In the genomic region with DNA sequence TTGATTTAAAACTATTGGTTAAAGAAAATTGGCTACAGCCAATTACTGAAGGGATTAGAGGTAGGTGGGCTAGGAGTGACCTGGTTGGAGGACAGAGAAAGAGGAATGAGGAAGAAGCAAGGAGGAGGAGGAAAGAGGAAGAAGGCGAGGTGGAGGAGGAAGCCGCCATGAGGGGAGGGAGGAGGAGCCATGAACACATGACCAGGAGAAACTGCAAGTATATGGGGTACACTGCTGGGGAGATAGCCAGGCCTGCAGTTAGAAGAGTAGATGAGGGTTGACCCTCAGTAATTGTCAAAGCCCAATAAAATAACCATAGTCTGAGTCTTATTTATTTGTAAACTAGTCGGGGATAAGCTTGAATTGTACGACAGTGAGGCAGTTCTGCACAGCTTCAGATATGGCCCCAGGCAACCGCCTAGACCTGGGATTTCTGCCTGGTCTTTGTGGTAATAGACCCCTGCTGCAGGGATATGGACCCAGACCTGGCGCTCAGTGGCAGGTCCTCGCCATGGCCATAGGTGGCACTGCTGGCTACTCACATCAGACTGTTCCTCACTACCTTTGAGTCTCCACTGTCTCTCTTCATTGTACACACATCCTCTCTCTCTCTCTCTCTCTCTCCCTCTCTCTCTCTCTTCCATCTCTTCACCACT, we compare ENCODE assay signal across 17 mouse cellular contexts. TPM values are rescaled to one million over a fixed set of nuclear protein-coding genes. Genes with fewer than 3 reads are reported as not detected.
DNase-seq lines count a peak whose midpoint lies in the region; ATAC-seq and TF ChIP-seq lines count a peak whose summit lies in the region.
"Had no signal": no experiment of that assay in that cellular context is flagged by ENCODE, and none has a peak within 500 bp of the region (broad histone marks: within the 10 kb centered on the region; RNA-seq: fewer than 3 reads in every experiment).

No protein-coding gene starts in this region.

- 84% methylated on average over 7 of the region's 7 CpGs for WGBS in embryonic facial prominence, embryonic 12.5 days
- WGBS in embryonic facial prominence, embryonic 10.5 days: 85% methylated on average over 7 of the region's 7 CpGs
- WGBS in midbrain, embryonic 10.5 days: 84% methylated on average over 7 of the region's 7 CpGs

- H3K4me2 ChIP-seq in embryonic facial prominence, embryonic 12.5 days (replicated peaks): no peak overlapping the region
- H3K4me2 ChIP-seq: lung, embryonic 15.5 days; midbrain, embryonic 12.5 days had no signal

- H3K4me3 ChIP-seq in embryonic facial prominence, embryonic 12.5 days: no peak overlapping the region
- no peak overlapping the region for H3K4me3 ChIP-seq in embryonic facial prominence, embryonic 10.5 days
- peak overlapping the region; percentile 74 to 92 for H3K4me3 ChIP-seq in ES-E14 (ENCODE audit: insufficient read depth in 1 of 2, low read depth in 1 of 2, low read length in 2 of 2, poor library complexity in 1 of 2, severe bottlenecking in 1 of 2)
- H3K4me3 ChIP-seq in midbrain, embryonic 10.5 days: no peak overlapping the region
- H3K4me3 ChIP-seq: midbrain, embryonic 12.5 days had no signal

- no peaks in the 10 kb centered on the region for H3K36me3 ChIP-seq in embryonic facial prominence, embryonic 12.5 days
- no peaks in the 10 kb centered on the region for H3K36me3 ChIP-seq in embryonic facial prominence, embryonic 10.5 days (replicated peaks)
- H3K36me3 ChIP-seq in ES-E14 (ENCODE audit: control insufficient read depth, insufficient read depth, low read length, poor library complexity, severe bottlenecking): no peaks in the 10 kb centered on the region
- no peaks in the 10 kb centered on the region for H3K36me3 ChIP-seq in midbrain, embryonic 10.5 days
- H3K36me3 ChIP-seq: lung, embryonic 15.5 days; midbrain, embryonic 12.5 days; stomach, embryonic 15.5 days had no signal

- no peak for DNase-seq in embryonic facial prominence, embryonic 10.5 days (ENCODE audit: low spot score)
- peak; percentile 74 for DNase-seq in ES-E14 (ENCODE audit: low read depth, low spot score)
- DNase-seq in naive thymus-derived CD4-positive, alpha-beta T cell, adult 2 months (ENCODE audit: low read depth): peak; percentile 15
- no peak for DNase-seq in ovary, postnatal 14 days (ENCODE audit: low spot score)
- DNase-seq in Muller cell, postnatal 12 days (ENCODE audit: inconsistent ontology term): no peak
- DNase-seq in midbrain, embryonic 10.5 days (ENCODE audit: low spot score): no peak
- DNase-seq: cerebellum, adult 8-10 months; gastrocnemius, postnatal 10 days; kidney, adult 11 months; right cerebral cortex, postnatal 4 days had no signal

- H3K27ac ChIP-seq in embryonic facial prominence, embryonic 12.5 days: no peak overlapping the region
- H3K27ac ChIP-seq in embryonic facial prominence, embryonic 10.5 days (replicated peaks): no peak overlapping the region
- peak overlapping the region; percentile 70; the same call in 1 of the 2 replicates for H3K27ac ChIP-seq in ES-E14 (ENCODE audit: insufficient read depth, low read depth, low read length, poor library complexity, severe bottlenecking)
- no peak overlapping the region for H3K27ac ChIP-seq in midbrain, embryonic 10.5 days (replicated peaks)
- H3K27ac ChIP-seq: lung, embryonic 15.5 days; midbrain, embryonic 12.5 days; stomach, embryonic 15.5 days had no signal

- no peak overlapping the region for H3K9ac ChIP-seq in embryonic facial prominence, embryonic 12.5 days
- peak overlapping the region; percentile 77; the same call in 1 of the 2 replicates for H3K9ac ChIP-seq in ES-E14 (ENCODE audit: insufficient read depth, low read depth, low read length, poor library complexity, severe bottlenecking)
- H3K9ac ChIP-seq: lung, embryonic 15.5 days; midbrain, embryonic 12.5 days; stomach, embryonic 15.5 days had no signal

- H3K27me3 ChIP-seq in embryonic facial prominence, embryonic 12.5 days: no peaks in the 10 kb centered on the region
- 0 out of 2 replicates have a peak, but pooled peaks cover 4% of the 10 kb centered on the region for H3K27me3 ChIP-seq in embryonic facial prominence, embryonic 10.5 days (replicated peaks; ENCODE audit: low read depth, poor library complexity, severe bottlenecking)
- H3K27me3 ChIP-seq in midbrain, embryonic 10.5 days (ENCODE audit: low read depth, poor library complexity, severe bottlenecking): no peaks in the 10 kb centered on the region; the same call in 1 of the 2 replicates
- H3K27me3 ChIP-seq: stomach, embryonic 15.5 days had no signal

- 0 out of 2 replicates have a peak, but pooled peaks have one; percentile 15 for ATAC-seq in embryonic facial prominence, embryonic 12.5 days (ENCODE audit: insufficient number of reproducible peaks, insufficient read depth, low FRiP score, low TSS enrichment)
- peak; percentile 92 for ATAC-seq in granulocyte monocyte progenitor cell, adult 5-6 weeks (replicated peaks; ENCODE audit: poor library complexity, severe bottlenecking)

- in situ Hi-C loops in ES-E14 (cut with MboI; ENCODE audit: low sequenced_read_pairs in 2 of 2, unreplicated experiment in 2 of 2): no loop called here

- 0 out of 2 replicates have a peak, but pooled peaks cover 2% of the 10 kb centered on the region for H3K4me1 ChIP-seq in embryonic facial prominence, embryonic 12.5 days
- H3K4me1 ChIP-seq in embryonic facial prominence, embryonic 10.5 days: peaks cover 11% of the 10 kb centered on the region
- peaks cover 3 to 7% of the 10 kb centered on the region in 2 experiments; a peak in 3 of 4 replicates for H3K4me1 ChIP-seq in ES-E14 (ENCODE audit: control insufficient read depth in 2 of 2, insufficient read depth in 2 of 2, low read length in 2 of 2, poor library complexity in 1 of 2)
- H3K4me1 ChIP-seq in midbrain, embryonic 10.5 days: no peaks in the 10 kb centered on the region
- H3K4me1 ChIP-seq: lung, embryonic 15.5 days; midbrain, embryonic 12.5 days; stomach, embryonic 15.5 days had no signal

- H3K9me3 ChIP-seq in embryonic facial prominence, embryonic 12.5 days: no peaks in the 10 kb centered on the region
- H3K9me3 ChIP-seq in embryonic facial prominence, embryonic 10.5 days: no peaks in the 10 kb centered on the region
- H3K9me3 ChIP-seq in ES-E14 (ENCODE audit: control insufficient read depth, insufficient read depth, low read depth, low read length): no peaks in the 10 kb centered on the region
- no peaks in the 10 kb centered on the region for H3K9me3 ChIP-seq in midbrain, embryonic 10.5 days (replicated peaks)
- H3K9me3 ChIP-seq: lung, embryonic 15.5 days; midbrain, embryonic 12.5 days; stomach, embryonic 15.5 days had no signal

TF ChIP-seq in ES-E14, 5 proteins besides CTCF, POLR2A, EP300 and RAD21:
- TF ChIP-seq CHD2 (IDR thresholded peaks at IDR 0.05; ENCODE audit: low read depth, low read length): peak; percentile 86
- TF ChIP-seq MAFK (IDR thresholded peaks at IDR 0.05; ENCODE audit: insufficient read depth, low read depth, low read length): no peak
- no peak for TF ChIP-seq ZC3H11A (IDR thresholded peaks at IDR 0.05; ENCODE audit: borderline replicate concordance, low read depth, low read length)
- TF ChIP-seq ZNF384 (IDR thresholded peaks at IDR 0.05; ENCODE audit: low read depth, low read length): no peak

RNA-seq across cellular contexts. Expression of a gene that starts 7.2 kb away (rescaled TPM):
- 14.7 and 15.8 TPM in 2 replicates for polyA plus RNA-seq in embryonic facial prominence, embryonic 12.5 days (2016; fragmentation: Nextera tagmentation; extraction: Ambion mirVana)
- 25.1 and 27.1 TPM in 2 replicates for polyA plus RNA-seq in embryonic facial prominence, embryonic 10.5 days (2016; fragmentation: Nextera tagmentation; extraction: Ambion mirVana)
- total RNA-seq in ES-E14 (2012; rRNA removed): 15.3 and 34.6 TPM in 2 replicates
- 0.64 TPM in 1 of 2 replicates, not detected in the other for total RNA-seq in granulocyte monocyte progenitor cell, adult 5-6 weeks (2014; fragmentation: Nextera tagmentation)
- 0.31 and 1.2 TPM in 2 replicates for total RNA-seq in granulocyte monocyte progenitor cell, adult 5-6 weeks (2017)
- 13.9 and 15.7 TPM in 2 replicates for polyA plus RNA-seq in midbrain, embryonic 10.5 days (2016; fragmentation: Nextera tagmentation; extraction: Ambion mirVana)

RNA-seq across cellular contexts. Expression of a gene that starts 50.9 kb away (rescaled TPM):
- polyA plus RNA-seq in embryonic facial prominence, embryonic 12.5 days (2016; fragmentation: Nextera tagmentation; extraction: Ambion mirVana): 0.82 and 0.93 TPM in 2 replicates
- polyA plus RNA-seq in embryonic facial prominence, embryonic 10.5 days (2016; fragmentation: Nextera tagmentation; extraction: Ambion mirVana): 0.64 and 0.82 TPM in 2 replicates
- 0.54 and 0.79 TPM in 2 replicates for total RNA-seq in ES-E14 (2012; rRNA removed)
- total RNA-seq in granulocyte monocyte progenitor cell, adult 5-6 weeks (2014; fragmentation: Nextera tagmentation): not detected in 2 replicates
- not detected in 2 replicates for total RNA-seq in granulocyte monocyte progenitor cell, adult 5-6 weeks (2017)
- polyA plus RNA-seq in midbrain, embryonic 10.5 days (2016; fragmentation: Nextera tagmentation; extraction: Ambion mirVana): 0.32 and 0.70 TPM in 2 replicates
- total RNA-seq: left cerebral cortex, postnatal 36 days had no signal
- polyA plus RNA-seq: urinary bladder, adult 2 months had no signal

Comparison
In these comparisons a context has a peak if more than half of its experiments do, and no peak if none do; other contexts are left out.
1. H3K4me3 ChIP-seq: peak in ES-E14 (2 of 2); none in embryonic facial prominence, embryonic 12.5 days (single experiment), embryonic facial prominence, embryonic 10.5 days (single experiment) and midbrain, embryonic 10.5 days (single experiment).
2. DNase-seq: peak in ES-E14 (single experiment) and naive thymus-derived CD4-positive, alpha-beta T cell, adult 2 months (single experiment); none in embryonic facial prominence, embryonic 10.5 days (single experiment), ovary, postnatal 14 days (single experiment), Muller cell, postnatal 12 days (single experiment) and midbrain, embryonic 10.5 days (single experiment).